Mouse (Mus musculus): ENCODE data around the gene Ubxn10.

Ubxn10 gene

DNA sequence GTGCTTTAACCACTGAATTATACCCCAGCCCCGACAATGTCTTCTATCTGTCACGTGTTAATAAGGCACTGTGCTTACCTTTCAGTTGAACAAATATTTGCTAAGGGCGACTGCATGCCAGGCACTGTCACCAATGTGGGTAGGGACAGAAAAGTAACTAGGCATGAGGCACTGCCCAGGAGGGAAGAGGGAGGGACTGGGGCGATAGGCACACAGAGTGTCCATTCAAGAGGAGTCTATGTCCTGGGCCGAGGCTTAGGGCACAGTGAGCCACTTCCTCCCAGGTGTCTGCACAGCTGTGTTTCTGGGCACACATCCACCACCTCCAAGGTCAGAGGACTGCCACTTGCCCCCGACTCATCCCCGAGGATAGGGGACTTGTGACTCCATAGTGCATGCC, at the start of gene Ubxn10:
Gene Ubxn10, minus strand, starts transcription at position 137 of the 400 bp plus-strand sequence.
- in situ Hi-C loops (cut with MboI; ENCODE audit: unreplicated experiment in 2 of 2): no loop called here

DNA sequence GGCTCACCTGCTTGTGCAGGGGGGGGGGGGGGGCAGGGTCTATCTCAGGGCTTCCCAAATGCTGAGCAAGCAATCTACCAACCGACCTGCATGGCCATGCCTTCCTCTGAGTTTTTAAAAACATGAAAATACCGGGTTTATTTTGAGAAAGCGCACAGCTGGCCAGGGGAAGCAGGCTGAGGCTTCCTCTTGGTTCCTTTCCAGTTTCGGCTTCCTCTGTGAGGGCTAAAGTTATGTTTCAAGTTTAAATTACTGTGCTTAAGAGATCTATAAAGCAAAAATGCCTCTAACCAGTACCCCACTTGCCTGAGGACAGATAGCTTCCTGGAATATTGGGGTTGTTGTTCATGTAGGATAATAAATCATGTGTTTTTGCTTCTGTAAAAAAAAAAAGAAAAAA, 49.2 kb upstream of the Ubxn10 start:
- in situ Hi-C loops (cut with MboI; ENCODE audit: unreplicated experiment in 2 of 2): no loop called here

DNA sequence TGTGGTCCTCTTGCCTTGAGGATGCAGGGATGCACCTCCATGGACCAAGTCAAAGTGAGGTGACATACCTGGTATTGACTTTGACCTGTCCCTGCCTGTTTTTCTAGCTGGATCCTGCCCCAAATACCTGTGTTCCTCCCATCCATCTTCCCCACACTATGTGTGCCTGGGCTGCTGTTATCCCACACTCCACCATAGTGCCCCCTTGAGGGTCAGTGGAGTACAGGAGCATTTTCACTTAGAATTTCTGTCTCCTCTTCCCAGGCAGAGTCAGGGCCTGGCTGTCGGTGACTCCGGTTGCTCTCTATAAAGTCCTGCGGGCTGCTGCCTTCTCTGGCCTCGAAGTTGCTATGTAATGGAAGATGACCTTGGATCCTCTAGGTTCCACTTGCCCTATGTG, 48.8 kb upstream of the Ubxn10 start:
- in situ Hi-C loops (cut with MboI; ENCODE audit: unreplicated experiment in 2 of 2): no loop called here

DNA sequence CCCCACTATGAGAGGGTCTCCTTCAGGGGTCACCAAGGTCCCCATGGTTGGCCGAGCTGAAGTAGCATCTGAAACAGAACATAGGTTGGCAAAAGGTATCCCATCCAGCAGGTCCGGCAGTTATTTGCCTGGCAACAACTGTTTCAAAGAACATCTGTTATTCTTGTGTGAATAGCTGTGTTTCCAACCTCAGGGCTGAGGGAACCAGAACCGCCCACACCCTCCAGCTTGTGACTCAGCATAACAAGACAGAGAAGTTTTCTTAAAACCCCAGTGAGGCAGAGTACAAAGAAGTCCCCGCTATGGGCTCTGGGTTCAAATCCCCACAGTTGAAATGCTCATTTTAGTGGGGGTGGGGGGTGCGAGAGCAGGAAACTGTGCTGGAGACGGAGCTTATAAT, 45.1 kb upstream of the Ubxn10 start:
- in situ Hi-C loops (cut with MboI; ENCODE audit: unreplicated experiment in 2 of 2): no loop called here

DNA sequence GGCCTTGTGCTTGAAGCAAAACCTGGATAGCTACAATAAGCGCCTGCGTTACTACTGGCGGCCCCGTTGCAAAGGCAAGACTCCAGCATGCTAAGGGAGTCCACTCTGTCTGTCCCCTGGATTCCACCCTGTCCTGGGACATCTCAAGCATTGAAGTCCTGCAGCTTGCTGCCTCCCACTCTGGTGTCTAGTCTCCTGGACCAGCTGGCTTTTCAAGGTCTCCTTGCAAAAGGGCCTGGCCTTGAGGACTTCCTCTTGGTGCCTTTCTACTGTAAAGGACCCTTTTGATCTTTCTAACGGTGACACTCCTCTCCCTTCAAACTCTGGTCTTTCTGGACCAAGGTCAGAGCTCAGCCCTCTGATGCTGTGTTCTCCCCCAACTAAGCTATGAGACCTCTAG, 43.3 kb upstream of the Ubxn10 start:
- in situ Hi-C loops (cut with MboI; ENCODE audit: unreplicated experiment in 2 of 2): no loop called here

DNA sequence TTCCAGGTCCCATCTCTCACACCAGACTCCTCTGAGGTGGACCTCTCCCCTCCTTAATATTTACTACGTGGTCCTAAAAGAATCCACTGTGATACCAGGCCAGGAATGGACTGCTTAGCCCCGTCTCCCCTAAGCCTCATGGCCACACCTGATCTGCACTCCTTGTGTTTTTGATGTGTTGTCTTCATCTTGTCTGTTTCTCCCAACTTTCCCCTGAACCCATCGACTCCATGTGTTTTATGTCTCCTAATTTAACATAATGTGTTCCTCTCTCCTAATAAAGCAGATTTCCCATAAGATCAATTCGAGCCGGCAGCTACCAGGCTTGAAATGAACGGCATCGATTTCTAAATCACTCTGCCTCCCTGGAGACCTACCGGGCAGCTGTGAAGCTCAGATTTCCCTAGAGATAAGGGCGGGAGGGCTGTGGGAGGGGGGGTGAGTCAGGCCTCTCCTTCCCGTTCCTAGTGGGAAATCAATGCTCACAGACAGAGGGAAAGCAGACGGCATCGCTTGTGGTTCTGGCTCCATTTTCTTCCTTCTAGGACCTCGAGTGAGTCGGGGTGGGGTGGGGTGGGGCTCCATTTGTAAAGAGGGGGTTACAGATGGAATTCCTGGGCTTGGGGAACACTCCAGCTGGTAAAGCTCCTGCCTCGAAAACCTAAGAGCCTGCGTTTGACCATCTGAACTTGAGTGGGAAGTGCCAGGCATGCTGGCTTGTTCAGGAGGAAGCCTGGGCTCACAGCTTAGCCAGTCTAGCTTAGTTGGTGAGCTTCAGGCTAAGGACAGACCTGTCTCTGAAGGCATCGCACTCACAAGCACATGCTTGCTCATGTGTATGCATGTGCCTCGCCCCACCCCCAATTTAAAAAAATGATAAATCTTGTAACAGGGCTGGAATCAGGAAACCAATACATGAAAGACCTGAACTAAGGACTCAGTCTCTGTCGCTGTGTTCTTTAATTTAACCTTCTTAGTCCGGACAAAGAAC, 40.7 kb upstream of the Ubxn10 start:
- in situ Hi-C loops (cut with MboI; ENCODE audit: unreplicated experiment in 2 of 2): no loop called here

DNA sequence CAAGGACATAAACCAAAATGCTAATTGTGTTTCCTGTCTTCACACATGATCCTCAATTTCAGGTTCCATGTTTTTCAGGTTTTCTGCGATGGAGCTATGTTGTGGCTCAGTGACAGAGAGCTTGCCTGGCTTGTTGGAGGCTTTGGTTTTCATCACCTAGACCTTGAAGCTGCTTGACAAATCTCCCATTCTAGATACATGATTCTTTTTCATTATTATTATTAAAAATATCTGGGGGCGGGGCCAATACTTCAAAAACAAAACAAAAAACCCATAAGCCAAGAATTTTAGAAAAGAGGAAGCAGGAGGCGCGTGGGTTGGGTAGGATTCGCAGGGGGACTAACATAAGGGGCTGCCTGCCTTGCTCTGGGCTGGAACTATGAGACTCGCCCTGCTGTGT, 38.5 kb upstream of the Ubxn10 start, which contains the start of gene Pla2g2d:
Gene Pla2g2d, plus strand, starts transcription at position 301 of the 400 bp plus-strand sequence.
- in situ Hi-C loops (cut with MboI; ENCODE audit: unreplicated experiment in 2 of 2): no loop called here

DNA sequence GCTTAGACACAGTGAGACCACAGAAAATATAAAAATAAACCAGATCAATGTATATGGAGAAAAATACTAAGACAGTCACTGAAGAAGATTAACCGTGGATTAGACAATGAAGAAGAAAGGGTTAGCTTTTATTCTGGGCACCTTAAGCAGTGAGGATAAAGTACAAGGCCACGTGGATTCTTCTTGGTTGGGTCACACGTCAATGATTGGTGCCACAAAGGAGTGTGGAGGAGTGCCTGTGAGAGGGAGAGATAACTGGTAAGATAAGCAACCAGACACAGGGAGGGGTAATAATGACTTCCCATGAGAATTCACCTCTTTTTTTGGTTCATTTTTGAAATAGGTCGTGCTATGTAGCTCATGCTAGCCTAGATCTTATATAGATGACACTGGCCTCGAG, 35.4 kb upstream of the Ubxn10 start:
- in situ Hi-C loops (cut with MboI; ENCODE audit: unreplicated experiment in 2 of 2): no loop called here

DNA sequence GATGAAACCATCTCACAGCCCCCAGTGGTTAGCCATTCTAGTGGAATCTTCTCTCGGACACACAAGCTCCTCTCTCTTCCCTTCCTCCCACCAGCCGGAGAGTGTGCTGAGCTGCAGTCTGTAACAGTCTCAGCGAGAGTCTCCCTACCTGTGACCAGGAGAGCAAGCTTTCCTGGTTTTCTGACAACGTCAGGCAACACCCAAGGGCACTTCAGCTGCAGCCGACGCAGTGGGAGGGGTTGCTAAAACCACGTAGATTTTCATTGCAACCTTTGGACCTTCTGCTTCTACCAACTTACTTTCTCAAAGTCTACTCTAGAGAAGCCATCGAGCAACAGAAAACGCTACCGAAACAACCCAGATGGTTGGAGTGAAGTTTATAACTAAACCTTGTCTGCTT, 35.0 kb upstream of the Ubxn10 start:
- in situ Hi-C loops (cut with MboI; ENCODE audit: unreplicated experiment in 2 of 2): no loop called here

DNA sequence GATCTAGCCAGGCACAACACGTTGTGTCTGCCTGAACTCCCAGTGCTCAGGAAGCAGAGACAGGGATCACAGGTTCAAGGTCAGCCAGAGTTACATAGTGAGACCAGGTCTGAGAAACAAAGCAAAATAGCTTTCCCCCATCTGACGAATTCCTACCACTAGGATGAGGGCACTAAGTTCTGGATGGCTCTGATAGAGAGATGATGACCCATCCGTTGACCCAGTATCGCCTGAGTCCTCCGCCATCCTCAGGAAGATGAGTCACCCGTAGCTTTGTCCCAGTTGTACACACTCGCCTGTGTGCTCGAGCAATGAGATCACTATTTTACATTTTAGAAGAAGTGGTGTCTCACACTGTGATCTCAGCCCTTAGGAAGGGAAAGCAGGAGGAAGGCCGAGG, 25.3 kb upstream of the Ubxn10 start:
- in situ Hi-C loops (cut with MboI; ENCODE audit: unreplicated experiment in 2 of 2): no loop called here

DNA sequence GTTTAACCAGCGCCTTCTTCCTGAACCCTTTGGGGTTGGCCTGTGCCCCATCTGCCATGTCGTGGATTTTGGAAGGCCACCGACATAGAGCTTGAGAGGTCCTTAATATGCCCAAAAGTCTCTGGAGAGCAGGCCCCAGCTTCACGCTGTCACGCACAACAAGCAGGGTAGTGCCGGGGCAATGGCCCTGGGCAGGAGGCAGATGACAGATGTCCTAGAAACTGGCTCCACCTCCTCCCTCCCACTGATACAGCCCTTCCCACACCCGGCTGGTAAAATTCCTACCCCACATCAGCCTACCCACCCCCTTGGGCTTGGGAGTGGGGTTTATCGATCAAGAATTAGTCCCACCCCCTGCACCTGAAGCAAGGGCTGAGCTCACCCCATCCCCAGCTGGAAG, 20.4 kb upstream of the Ubxn10 start, which contains the start of gene Pla2g2f:
Gene Pla2g2f, minus strand, starts transcription at position 211 of the 400 bp plus-strand sequence.
- in situ Hi-C loops (cut with MboI; ENCODE audit: unreplicated experiment in 2 of 2): no loop called here

DNA sequence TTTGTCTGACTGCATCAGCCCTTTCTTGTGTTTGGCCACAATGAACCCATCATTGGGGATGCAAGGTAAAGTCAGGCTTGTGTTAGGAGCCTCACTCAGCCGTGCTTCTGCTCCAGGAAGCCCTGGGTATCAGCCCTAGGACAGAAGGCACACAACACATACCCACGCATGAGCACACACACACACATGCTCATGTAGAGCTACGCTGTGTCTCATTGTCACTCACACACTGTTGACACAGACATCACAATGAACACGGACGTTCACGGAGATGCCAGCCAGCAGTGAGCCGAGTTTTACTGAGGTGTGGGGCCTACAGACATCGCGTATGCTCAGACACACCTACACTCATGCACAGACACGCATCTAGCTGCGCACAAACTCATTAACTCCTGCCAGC, 19.0 kb upstream of the Ubxn10 start:
- in situ Hi-C loops (cut with MboI; ENCODE audit: unreplicated experiment in 2 of 2): no loop called here

DNA sequence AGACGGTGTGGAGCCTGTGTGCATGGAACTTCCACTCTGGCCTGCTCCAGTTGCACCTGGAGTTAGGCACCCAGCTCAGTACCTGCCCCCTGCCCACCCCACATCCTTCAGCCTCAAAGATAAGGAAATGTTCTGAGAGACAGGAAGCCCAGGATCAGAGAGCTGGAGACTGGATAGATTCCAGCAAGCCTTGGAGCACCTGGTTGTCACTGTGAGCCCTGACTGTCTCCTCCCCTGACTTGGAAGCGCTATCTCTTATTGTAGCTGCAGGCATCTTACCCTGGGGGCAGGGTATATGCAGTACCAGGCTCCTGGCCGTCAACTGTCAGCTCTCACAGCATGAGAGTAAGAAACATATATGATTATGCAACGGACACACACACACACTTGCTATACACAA, 18.5 kb upstream of the Ubxn10 start:
- in situ Hi-C loops (cut with MboI; ENCODE audit: unreplicated experiment in 2 of 2): no loop called here

DNA sequence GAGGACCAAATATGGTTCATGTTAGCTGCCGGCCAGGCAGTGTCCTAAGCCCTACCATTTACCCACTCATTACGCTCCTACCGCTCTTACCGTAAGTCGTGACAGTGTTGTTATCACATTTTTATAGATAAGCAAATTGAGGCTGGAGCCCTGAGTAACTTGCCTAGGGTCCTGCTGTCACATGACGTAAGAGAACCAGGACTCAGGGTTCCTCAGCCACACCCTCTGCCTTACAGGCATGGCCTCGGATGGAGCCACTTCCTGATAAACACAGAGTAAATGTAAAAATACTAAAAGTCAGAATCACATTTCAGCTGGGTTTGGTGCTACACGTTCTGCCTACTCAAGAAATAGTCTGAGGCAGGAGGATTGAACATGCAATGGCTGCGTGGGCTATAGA, 17.5 kb upstream of the Ubxn10 start:
- in situ Hi-C loops (cut with MboI; ENCODE audit: unreplicated experiment in 2 of 2): no loop called here

DNA sequence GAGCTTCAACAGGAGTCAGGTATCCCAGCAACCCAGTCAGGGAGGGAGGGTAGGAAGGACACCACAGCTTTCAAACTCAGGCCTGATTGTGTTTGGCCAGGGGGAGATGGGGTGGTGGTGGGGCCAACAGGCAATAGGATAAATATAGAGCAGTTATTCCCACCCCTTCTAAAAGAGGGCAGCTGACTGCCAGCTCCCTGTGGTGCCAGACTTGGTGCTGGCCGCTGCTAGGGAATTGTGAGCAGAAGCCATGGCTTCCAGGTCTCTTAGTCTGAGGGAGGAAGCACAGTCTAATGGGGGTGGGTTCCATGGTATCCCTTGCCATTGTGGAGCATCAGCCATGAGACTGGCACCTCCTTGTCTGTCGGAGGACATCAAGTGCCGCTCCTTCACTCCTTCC, 16.6 kb upstream of the Ubxn10 start:
- in situ Hi-C loops (cut with MboI; ENCODE audit: unreplicated experiment in 2 of 2): no loop called here

DNA sequence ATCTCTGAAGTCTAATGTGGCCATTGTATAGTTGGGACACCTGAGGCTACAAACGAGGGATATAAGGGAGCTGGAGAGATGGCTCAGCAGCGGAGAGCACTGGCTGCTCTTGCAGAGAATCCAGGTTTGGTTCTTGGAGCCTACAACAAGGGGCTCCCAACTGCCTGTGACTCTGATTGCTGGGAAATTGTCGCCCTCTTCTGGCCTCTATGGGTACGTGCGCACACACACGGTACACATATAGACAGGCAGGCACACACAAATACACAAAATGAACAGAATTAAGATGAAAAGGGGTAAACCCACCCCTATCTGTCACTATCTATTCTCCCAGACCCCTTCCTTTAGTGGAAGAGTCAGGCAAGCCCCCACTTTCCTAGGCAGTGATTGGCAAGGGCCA, 15.6 kb upstream of the Ubxn10 start:
- in situ Hi-C loops (cut with MboI; ENCODE audit: unreplicated experiment in 2 of 2): no loop called here

DNA sequence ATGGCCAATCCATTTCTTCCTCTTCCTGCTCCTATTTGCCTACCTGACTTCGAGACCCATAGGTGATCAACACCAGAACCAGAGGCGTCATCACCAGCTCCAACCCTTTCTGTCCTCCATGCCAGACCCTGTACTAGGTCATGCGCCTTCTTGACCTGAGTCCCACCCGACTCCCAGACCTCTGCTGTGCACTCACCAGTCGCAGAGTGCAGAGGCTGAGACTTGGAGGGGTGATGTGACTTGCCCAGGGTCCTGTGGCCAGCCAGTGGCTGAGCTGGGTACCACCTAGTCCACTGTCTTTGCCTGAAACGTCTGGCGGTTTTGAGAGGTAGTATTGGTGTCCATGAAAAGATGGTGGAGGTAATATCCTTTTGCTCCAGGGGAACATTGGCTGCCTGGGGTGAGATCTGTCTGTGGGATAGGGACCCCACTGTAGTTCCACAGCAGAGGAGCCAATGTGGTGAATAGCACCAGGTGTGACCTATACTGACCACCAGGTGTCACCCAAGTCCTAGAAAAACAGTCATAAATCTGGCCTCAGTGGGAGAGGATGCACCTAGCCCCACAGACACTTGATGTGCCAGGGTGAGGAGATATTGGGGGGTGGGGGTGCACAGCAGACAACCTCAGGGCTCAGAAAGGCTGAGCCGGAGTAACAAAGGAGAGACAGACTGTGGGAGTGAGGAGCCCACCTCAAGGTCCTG, 11.6 kb upstream of the Ubxn10 start:
- in situ Hi-C loops (cut with MboI; ENCODE audit: unreplicated experiment in 2 of 2): loop anchor here (5.0 kb wide), 1 partner anchor 104 kb away; no protein-coding TSS in a partner anchor

DNA sequence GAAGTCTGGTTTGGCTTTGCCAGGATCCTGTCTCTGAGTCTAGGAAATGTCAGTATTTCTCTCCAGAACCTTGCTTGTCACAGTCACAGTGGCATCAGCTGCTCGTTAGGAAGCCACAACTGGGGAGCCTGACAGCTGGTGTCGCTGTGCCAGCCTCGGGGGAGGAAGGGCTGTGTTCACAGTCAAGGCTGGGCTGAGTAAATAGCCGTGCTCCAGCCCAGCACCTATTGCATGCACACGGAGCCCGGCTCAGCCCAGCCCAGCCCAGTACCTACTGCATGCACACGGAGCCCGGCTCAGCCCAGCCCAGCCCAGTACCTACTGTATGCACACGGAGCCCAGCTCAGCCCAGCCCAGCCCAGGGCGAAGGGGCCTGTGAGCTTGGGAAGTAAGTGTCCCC, 10.9 kb upstream of the Ubxn10 start:
- in situ Hi-C loops (cut with MboI; ENCODE audit: unreplicated experiment in 2 of 2): loop anchor here (5.0 kb wide), 1 partner anchor 104 kb away; no protein-coding TSS in a partner anchor

DNA sequence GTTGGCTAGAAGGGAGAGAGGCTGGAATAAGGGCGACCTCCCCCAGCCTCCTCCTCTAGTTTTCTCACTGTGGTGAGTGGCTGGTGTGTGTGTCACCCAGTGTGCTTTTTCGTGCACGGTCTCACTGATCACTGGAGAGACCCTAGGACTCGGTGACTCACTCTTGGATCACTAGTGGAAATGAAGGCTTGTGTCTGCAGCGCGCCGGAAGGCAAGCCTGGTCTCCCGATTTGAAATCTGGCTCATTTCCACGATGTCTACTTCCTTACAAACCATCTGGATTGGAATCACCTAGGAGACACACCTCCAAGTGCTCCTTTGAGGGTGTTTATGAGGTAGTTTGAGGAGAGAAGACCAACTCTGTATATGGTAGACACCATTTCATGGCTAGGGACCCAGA, 9.9 kb upstream of the Ubxn10 start:
- in situ Hi-C loops (cut with MboI; ENCODE audit: unreplicated experiment in 2 of 2): loop anchor here (5.0 kb wide), 1 partner anchor 105 kb away; no protein-coding TSS in a partner anchor

DNA sequence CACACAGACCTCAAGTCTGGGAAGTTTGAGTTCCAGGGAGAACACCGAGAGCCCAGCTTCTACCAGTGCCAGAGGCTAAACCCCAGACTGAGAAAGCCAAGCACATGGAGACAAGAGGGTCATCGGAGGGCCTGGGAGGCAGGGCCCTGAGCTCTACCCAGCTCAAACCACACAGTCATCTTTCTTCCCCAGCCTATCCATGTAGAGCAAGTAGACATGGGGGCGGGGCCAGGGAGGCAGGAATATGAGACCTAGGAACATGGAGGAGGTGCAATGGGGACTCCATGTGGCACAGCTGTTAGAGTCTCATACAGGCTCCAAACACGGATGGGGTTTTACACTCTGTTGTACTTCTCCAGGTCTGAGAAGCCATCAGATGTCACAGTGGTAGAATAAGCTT, 8.9 kb upstream of the Ubxn10 start:
- in situ Hi-C loops (cut with MboI; ENCODE audit: unreplicated experiment in 2 of 2): loop anchor here (5.0 kb wide), 1 partner anchor 106 kb away; no protein-coding TSS in a partner anchor

DNA sequence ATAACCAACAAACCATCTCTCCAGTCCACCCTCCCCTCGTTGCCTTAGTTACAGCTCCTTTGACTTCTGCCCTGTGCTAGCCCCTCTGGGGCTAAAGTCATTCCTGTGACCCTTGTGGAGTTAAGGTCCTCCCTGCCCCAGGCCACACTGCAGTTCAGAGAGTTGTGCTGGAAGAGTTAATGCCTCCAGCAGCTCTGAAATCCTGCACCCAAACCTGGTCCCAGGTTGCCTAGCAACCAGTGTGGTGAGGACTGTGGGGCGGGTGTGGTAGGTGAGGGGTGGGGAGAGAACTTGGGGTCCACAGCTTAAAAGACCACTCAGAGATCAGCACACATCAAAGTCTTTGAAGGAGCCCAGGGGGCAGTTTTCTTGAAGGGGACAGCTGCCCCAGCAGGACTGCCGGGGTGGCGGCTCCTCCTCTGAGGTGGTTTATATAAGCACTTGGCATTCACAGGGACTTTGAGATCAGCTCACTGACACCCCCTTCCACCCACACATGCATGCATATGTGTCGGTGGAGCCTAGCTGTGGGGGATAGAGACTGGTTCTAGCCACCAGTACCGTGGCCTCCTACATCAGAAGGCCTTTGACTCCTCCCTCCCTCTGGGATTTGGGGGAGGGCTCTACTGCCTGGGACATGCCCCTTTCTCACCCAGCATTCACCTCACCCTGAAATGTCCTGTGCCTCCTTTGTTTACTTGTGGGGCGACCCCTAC, 2.3 kb upstream of the Ubxn10 start:
- in situ Hi-C loops (cut with MboI; ENCODE audit: unreplicated experiment in 2 of 2): no loop called here
